Mouse (Mus musculus): ENCODE measurements at regions not wholly inside any gene's neighbourhood (a gene's known extent, or its start where the extent isn't known, plus 50 kb on each side); places are given as distances from the start of the nearest gene placed in this dataset.

DNA sequence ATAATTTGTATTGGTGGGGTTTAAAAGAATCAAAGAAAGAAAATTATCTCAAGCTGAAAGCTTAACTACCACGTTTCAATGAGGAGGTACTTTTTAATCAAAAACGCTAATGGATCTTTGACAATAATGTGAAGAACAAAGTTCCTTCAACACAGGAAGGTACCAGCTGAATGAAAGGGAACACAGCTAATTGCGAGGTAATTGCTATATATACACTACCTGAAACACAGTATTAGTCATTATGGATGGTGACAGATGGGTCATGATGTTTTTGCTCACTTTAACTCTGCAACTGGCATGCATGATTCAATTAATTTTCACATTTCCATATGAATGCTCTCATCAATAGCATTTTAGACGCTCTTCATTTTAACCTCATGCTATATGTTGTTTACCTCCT is 470.3 kb upstream of the C030005K15Rik start:
- Histone ChIP-seq H3K27me3 (no peaks in the 10 kb centered on the region), H3K4me1 (replicated peaks) (no peaks in the 10 kb centered on the region), H3K36me3 (replicated peaks) (no peaks in the 10 kb centered on the region), H3K9ac (no peak overlapping the region), H3K9me3 (replicated peaks) (no peaks in the 10 kb centered on the region), H3K27ac (replicated peaks) (no peak overlapping the region), H3K4me3 (replicated peaks) (no peak overlapping the region), H3K4me2 (no peak overlapping the region)
- ATAC-seq (ENCODE audit: insufficient read depth), result no peak
- 61% methylated on average over 4 of the region's 4 CpGs for WGBS (ENCODE audit: insufficient replicate concordance)

DNA sequence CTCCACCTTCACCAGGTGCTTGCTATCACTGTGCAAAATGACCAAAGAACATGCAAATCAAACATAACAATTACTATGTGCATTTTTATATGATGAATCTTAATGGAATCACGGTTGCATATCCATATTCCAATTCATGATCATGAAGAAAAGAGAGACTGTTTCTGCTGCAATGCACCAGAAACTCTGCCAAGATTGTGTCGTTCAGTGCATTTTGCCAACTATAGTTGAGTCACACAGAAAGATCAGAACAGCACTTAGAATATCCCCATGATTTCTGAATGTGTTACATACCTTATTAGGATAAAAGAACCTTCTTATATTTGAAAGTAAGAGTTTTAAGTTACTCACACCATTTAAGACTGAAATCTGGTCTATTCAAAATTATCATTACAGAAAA is 483.7 kb upstream of the C030005K15Rik start:
- 41% methylated on average over 2 of the region's 2 CpGs for WGBS (ENCODE audit: insufficient replicate concordance)
- Histone ChIP-seq H3K4me3 (replicated peaks) (no peak overlapping the region), H3K36me3 (replicated peaks) (no peaks in the 10 kb centered on the region), H3K27ac (replicated peaks) (no peak overlapping the region), H3K9me3 (replicated peaks) (no peaks in the 10 kb centered on the region), H3K4me1 (replicated peaks) (no peaks in the 10 kb centered on the region), H3K9ac (no peak overlapping the region), H3K27me3 (no peaks in the 10 kb centered on the region), H3K4me2 (no peak overlapping the region)
- no peak for ATAC-seq (ENCODE audit: insufficient read depth)

DNA sequence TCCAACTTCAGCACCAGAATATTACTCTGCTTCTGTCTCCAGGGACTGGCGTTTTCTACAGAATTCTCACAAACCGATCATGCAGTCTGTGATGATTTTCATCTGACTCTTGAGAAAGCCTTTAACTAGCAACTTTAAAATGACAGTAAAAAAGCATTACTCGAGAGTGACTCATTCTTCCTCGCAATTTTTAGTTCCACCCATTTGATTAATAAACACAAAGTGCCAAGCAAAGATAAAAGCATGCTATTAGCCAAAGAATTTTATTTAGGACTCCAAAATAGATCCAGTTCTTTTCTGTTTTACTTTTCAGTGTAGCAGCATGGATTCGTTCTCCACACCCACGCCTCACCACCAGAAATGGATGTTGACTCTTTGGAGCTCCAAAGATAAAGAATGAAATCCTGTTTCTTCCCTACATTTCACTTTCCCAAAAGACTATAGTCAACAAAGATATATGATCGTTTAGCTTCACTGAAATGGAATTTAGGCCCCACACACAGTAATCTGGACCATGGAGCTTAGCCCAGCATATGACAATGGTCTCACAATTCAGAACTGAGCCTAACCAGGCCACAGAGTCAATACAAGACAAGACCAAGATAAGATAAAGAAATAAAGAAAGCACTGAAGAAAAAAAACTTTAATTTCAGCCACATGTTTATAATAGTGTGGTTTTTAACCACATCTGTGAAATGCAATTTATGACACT is 486.5 kb upstream of the C030005K15Rik start:
- WGBS (ENCODE audit: insufficient replicate concordance), result 53% methylated on average over 7 of the region's 7 CpGs
- H3K4me3 ChIP-seq (replicated peaks), result no peak overlapping the region
- H3K27ac ChIP-seq (replicated peaks), result no peak overlapping the region
- H3K9me3 ChIP-seq (replicated peaks), result no peaks in the 10 kb centered on the region
- H3K9ac ChIP-seq, result no peak overlapping the region
- H3K4me2 ChIP-seq, result no peak overlapping the region
- H3K4me1 ChIP-seq (replicated peaks), result no peaks in the 10 kb centered on the region
- ATAC-seq (ENCODE audit: insufficient read depth), result no peak
- no peaks in the 10 kb centered on the region for H3K36me3 ChIP-seq (replicated peaks)
- no peaks in the 10 kb centered on the region for H3K27me3 ChIP-seq

DNA sequence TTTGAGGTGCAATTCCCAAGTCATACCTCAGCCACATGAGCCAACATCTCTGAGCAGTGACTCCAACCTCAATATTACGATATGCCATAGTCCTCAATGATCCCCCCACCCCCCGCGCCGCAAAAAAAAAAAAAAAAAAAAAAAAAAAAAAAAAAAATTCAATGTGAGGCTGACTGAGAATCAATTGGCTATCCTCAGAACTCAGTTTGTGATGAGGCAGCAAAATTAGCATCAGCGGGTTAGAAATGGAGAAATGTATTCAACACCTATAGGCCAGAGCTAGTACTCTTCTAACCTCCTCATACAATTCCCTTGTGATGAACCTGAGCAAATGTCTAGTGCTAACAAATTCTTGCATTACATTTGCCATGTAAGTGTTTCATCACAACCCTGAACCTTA is 504.5 kb upstream of the C030005K15Rik start:
- ATAC-seq (ENCODE audit: insufficient read depth), result no peak
- Histone ChIP-seq H3K27ac (replicated peaks) (no peak overlapping the region), H3K4me2 (no peak overlapping the region), H3K36me3 (replicated peaks) (no peaks in the 10 kb centered on the region), H3K9ac (no peak overlapping the region), H3K9me3 (replicated peaks) (no peaks in the 10 kb centered on the region), H3K27me3 (no peaks in the 10 kb centered on the region), H3K4me3 (replicated peaks) (no peak overlapping the region), H3K4me1 (replicated peaks) (no peaks in the 10 kb centered on the region)
- WGBS (ENCODE audit: insufficient replicate concordance), result 73% methylated on average over 5 of the region's 5 CpGs

DNA sequence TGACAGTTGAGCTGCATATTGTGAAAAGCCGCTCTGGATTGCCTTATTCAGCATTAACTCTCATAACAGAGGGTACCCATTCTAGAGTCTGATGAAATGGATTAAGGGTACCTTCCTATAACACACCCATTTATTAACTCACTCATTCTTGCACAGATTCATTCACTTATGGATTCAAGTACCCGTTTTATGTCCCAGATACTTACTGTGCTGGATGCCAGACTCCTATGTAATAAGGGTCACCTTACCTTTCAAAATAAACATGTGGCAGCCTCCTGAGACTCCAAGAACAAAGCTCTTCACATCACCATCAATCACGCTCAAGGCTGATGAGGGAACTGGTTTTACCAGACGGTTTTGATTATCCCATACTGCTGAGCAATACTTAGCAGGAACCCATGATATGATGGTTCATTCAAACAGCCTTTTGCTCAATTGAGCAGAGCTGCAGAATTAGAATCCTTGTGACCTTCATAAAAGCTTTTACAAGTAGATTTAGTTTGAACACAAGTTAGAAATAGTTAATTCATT is 505.2 kb upstream of the C030005K15Rik start:
- Histone ChIP-seq H3K9ac (no peak overlapping the region), H3K27me3 (no peaks in the 10 kb centered on the region), H3K9me3 (replicated peaks) (no peaks in the 10 kb centered on the region), H3K27ac (replicated peaks) (no peak overlapping the region), H3K36me3 (replicated peaks) (no peaks in the 10 kb centered on the region), H3K4me2 (no peak overlapping the region), H3K4me3 (replicated peaks) (no peak overlapping the region), H3K4me1 (replicated peaks) (no peaks in the 10 kb centered on the region)
- no peak for ATAC-seq (ENCODE audit: insufficient read depth)
- 65% methylated on average over 4 of the region's 4 CpGs for WGBS (ENCODE audit: insufficient replicate concordance)

DNA sequence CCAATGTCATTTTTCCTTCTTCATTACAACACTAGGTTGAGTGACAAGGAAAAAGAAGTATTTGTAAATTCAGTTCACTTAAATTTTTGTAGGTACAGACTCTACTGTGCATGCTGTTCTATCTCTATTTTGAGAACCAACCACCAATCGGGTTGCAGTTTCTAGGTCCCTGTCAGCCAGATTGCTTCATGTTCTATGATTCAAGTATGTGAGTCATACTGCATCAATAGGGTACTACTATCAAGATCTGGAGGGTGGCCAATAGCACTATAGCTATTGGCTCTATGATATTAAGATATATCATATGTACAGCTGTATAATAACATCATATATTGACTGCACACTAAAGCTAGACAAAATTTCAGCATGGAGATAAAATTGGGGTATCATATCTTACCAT is 521.8 kb upstream of the C030005K15Rik start:
- 64% methylated on average over 1 of the region's 1 CpGs for WGBS (ENCODE audit: insufficient replicate concordance)
- no peak overlapping the region for H3K27ac ChIP-seq (replicated peaks)
- H3K9me3 ChIP-seq (replicated peaks), result no peaks in the 10 kb centered on the region
- H3K9ac ChIP-seq, result no peak overlapping the region
- no peak for ATAC-seq (ENCODE audit: insufficient read depth)
- no peak overlapping the region for H3K4me3 ChIP-seq (replicated peaks)
- no peaks in the 10 kb centered on the region for H3K27me3 ChIP-seq
- no peaks in the 10 kb centered on the region for H3K4me1 ChIP-seq (replicated peaks)
- H3K36me3 ChIP-seq (replicated peaks), result no peaks in the 10 kb centered on the region
- H3K4me2 ChIP-seq, result no peak overlapping the region

DNA sequence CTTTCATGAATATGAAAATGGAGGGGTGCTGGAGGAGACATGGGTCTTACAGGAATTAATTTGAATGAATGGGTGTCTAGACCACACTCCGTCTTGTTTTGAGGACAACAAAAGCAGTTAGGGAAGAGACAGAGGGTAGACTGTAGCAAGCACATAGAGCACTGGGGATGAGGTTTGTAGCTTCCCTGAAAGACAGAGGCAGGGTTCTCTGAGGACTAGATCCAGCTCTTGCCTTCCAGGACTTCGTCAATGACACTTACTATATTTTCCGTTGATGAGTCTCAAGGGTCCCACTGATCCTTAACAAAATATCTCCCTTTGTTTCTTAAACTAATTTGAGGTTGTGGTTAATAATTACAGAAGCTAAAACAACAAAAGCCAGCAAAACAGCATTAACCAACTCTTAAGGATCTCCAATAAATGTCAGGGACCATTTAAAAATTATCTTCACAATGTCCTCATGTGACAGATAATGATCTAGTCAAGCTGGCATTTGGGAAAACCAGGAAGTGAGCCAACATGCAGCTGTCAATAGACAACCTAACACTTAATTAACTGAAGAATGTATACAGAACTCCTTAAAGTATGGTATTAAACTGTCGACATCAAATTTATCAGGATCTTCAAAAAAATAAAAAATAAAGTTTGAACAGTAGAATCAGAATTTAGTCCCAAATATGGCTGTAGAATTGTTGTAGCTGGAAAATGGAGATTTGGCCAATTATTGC is 531.6 kb upstream of the C030005K15Rik start:
- Histone ChIP-seq H3K4me1 (replicated peaks) (no peaks in the 10 kb centered on the region), H3K27ac (replicated peaks) (no peak overlapping the region), H3K4me3 (replicated peaks) (no peak overlapping the region), H3K27me3 (no peaks in the 10 kb centered on the region), H3K9ac (no peak overlapping the region), H3K9me3 (replicated peaks) (no peaks in the 10 kb centered on the region), H3K36me3 (replicated peaks) (no peaks in the 10 kb centered on the region), H3K4me2 (no peak overlapping the region)
- no peak for ATAC-seq (ENCODE audit: insufficient read depth)
- WGBS (ENCODE audit: insufficient replicate concordance), result 50% methylated on average over 4 of the region's 4 CpGs

DNA sequence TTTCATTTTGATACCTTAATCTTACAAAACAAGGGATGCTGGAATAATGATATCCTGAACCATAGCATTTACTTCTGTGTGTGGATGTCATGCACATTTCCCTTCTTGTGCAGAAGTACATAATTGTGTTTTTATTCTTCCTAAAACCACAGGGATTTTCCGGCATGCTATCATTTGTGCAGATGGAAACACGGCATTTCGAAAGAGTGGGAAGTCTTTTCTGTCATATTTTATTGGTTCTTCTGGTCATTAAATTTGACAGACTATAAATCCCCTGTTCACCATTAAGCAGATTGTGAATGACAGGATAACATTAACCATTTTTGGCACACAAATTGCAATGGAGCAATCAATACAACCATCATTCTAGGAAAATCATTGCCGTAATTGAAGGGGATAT is 532.7 kb upstream of the C030005K15Rik start:
- 73% methylated on average over 4 of the region's 4 CpGs for WGBS (ENCODE audit: insufficient replicate concordance)
- Histone ChIP-seq H3K4me2 (no peak overlapping the region), H3K9me3 (replicated peaks) (no peaks in the 10 kb centered on the region), H3K36me3 (replicated peaks) (no peaks in the 10 kb centered on the region), H3K4me1 (replicated peaks) (no peaks in the 10 kb centered on the region), H3K9ac (no peak overlapping the region), H3K27ac (replicated peaks) (no peak overlapping the region), H3K4me3 (replicated peaks) (no peak overlapping the region), H3K27me3 (no peaks in the 10 kb centered on the region)
- no peak for ATAC-seq (ENCODE audit: insufficient read depth)

DNA sequence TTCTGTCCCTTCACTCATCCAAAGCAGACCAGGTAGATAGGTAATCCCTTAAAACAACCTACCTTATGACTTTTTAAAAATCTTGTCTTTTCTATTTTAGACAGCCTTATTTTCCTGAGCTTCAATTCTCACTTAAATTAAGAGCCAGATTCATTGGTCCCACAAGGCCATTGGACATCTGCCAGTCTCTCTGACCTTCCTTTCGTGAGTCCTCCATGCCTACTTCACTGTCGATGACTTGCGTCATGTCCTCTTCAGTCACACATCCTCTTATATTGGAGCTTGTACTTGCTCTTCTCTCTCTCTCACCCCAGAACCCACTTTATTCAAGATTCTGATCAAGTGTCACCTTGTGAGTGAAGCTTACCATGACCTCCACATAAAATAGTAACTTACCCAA is 542.0 kb upstream of the C030005K15Rik start:
- H3K27me3 ChIP-seq, result no peaks in the 10 kb centered on the region
- H3K36me3 ChIP-seq (replicated peaks), result no peaks in the 10 kb centered on the region
- H3K9ac ChIP-seq, result no peak overlapping the region
- H3K4me1 ChIP-seq (replicated peaks), result no peaks in the 10 kb centered on the region
- H3K27ac ChIP-seq (replicated peaks), result no peak overlapping the region
- H3K4me2 ChIP-seq, result no peak overlapping the region
- no peak for ATAC-seq (ENCODE audit: insufficient read depth)
- WGBS (ENCODE audit: insufficient replicate concordance), result 73% methylated on average over 3 of the region's 3 CpGs
- no peak overlapping the region for H3K4me3 ChIP-seq (replicated peaks)
- no peaks in the 10 kb centered on the region for H3K9me3 ChIP-seq (replicated peaks)

DNA sequence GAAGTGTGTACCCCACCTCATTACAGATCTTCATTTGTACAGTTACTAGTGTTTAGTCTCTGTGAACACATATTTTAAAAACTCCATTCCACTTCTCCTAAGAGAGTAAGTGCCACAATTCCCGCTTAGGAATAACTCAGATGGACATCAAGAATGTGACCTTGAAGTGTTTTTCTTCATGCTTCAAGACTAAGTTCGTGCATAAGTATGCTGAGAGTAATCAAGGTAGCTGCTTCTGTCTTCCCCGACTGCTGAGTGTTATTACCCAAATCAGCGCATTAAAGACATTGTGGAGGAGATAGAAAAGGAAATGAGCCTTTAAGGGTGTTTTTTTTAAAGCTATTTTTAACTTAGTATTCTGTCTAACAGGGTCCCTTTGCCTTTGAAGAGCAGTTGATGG is 565.1 kb upstream of the C030005K15Rik start:
- WGBS (ENCODE audit: insufficient replicate concordance), result 36% methylated on average over 4 of the region's 4 CpGs
- Histone ChIP-seq H3K4me3 (replicated peaks) (no peak overlapping the region), H3K9me3 (replicated peaks) (no peaks in the 10 kb centered on the region), H3K4me1 (replicated peaks) (no peaks in the 10 kb centered on the region), H3K27me3 (no peaks in the 10 kb centered on the region), H3K27ac (replicated peaks) (no peak overlapping the region), H3K36me3 (replicated peaks) (no peaks in the 10 kb centered on the region), H3K9ac (no peak overlapping the region), H3K4me2 (no peak overlapping the region)
- no peak for ATAC-seq (ENCODE audit: insufficient read depth)

DNA sequence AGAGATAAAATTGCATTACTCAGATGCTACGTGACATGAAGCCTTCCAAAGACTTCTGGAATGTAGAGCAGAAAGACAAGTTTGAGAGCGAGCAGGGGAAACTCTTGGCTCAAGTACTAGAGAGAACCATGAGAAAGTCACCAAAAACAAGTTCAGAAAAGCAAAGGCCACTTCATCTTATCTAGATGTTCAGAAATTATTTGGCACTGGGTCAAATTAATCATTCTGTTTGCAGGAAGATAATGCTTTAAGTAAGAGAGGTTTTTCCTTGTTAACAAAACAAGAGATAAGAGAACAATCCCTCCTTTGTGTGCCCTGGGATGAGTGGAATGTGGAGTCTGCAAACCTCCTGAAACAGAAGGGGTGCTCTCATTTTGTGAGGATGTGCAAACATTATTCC is 565.6 kb upstream of the C030005K15Rik start:
- Histone ChIP-seq H3K27me3 (no peaks in the 10 kb centered on the region), H3K36me3 (replicated peaks) (no peaks in the 10 kb centered on the region), H3K27ac (replicated peaks) (no peak overlapping the region), H3K9ac (no peak overlapping the region), H3K4me1 (replicated peaks) (no peaks in the 10 kb centered on the region), H3K9me3 (replicated peaks) (no peaks in the 10 kb centered on the region), H3K4me3 (replicated peaks) (no peak overlapping the region), H3K4me2 (no peak overlapping the region)
- ATAC-seq (ENCODE audit: insufficient read depth), result no peak
- WGBS (ENCODE audit: insufficient replicate concordance), result 46% methylated on average over 2 of the region's 2 CpGs

All from liver, embryonic 15.5 days (tissue).